Mouse (Mus musculus) CH12.LX (cell line): ENCODE data around the gene Gprasp1.

Source experiments
- CTCF ChIP-seq, 2 experiments: IDR thresholded peaks in 1 of 2; conservative IDR thresholded peaks in 1 of 2; 2 replicates each; pipeline ENCODE4 v1.5.1; 2011 to 2012; ENCODE audit warnings: low read depth in 2 of 2, low read length in 2 of 2, improper control_type of control experiment in 1 of 2, inconsistent platforms in 1 of 2, mild to moderate bottlenecking in 1 of 2, moderate library complexity in 1 of 2
- E2F4 ChIP-seq: IDR thresholded peaks from 2 replicates; pipeline ENCODE4 v1.6.1; 2011; ENCODE audit warnings: low read depth, low read length, improper control_type of control experiment; ENCODE audit not compliant: insufficient replicate concordance
- EP300 ChIP-seq: IDR thresholded peaks from 2 replicates; pipeline ENCODE4 v1.6.1; 2011; ENCODE audit warnings: low read length, improper control_type of control experiment
- HCFC1 ChIP-seq: IDR thresholded peaks from 2 replicates; pipeline ENCODE4 v1.6.1; 2012; ENCODE audit warnings: low read depth, mild to moderate bottlenecking, inconsistent platforms, low read length, improper control_type of control experiment
- IRF4 ChIP-seq: IDR thresholded peaks from 2 replicates; pipeline ENCODE4 v1.6.1; 2014; ENCODE audit warnings: low read depth, mild to moderate bottlenecking, inconsistent platforms, low read length, improper control_type of control experiment
- JUN ChIP-seq: IDR thresholded peaks from 2 replicates; pipeline ENCODE4 v1.6.1; 2011; ENCODE audit warnings: low read depth, mild to moderate bottlenecking, low read length, improper control_type of control experiment, moderate library complexity; ENCODE audit not compliant: insufficient read depth
- MAZ ChIP-seq: IDR thresholded peaks from 2 replicates; pipeline ENCODE4 v1.6.1; 2012; ENCODE audit warnings: low read depth, mild to moderate bottlenecking, inconsistent platforms, low read length, improper control_type of control experiment, moderate library complexity
- MYC ChIP-seq: IDR thresholded peaks from 2 replicates; pipeline ENCODE4 v1.6.1; 2011; ENCODE audit warnings: low read depth, mild to moderate bottlenecking, improper control_type of control experiment, low read length
- NELFE ChIP-seq: IDR thresholded peaks from 2 replicates; pipeline ENCODE4 v1.6.1; 2011; ENCODE audit warnings: low read depth, low read length, improper control_type of control experiment
- POLR2A ChIP-seq: IDR thresholded peaks from 2 replicates; pipeline ENCODE4 v1.6.1; 2011; ENCODE audit warnings: low read depth, mild to moderate bottlenecking, improper control_type of control experiment, low read length
- UBTF ChIP-seq: IDR thresholded peaks from 2 replicates; pipeline ENCODE4 v1.6.1; 2012; ENCODE audit warnings: low read depth, mild to moderate bottlenecking, inconsistent platforms, low read length, improper control_type of control experiment, moderate library complexity
- USF2 ChIP-seq: conservative IDR thresholded peaks from 2 replicates; pipeline ENCODE4 v1.6.1; 2011; ENCODE audit warnings: low read depth, low read length, improper control_type of control experiment

GRCm38 (mm10) chrX:135725161-135725560, 17.4 kb upstream of the Gprasp1 start, which contains the start of gene Tmsb15a:
- TF ChIP-seq POLR2A (no peak), IRF4 (no peak), CTCF (conservative IDR thresholded peaks at IDR 0.05 in 1 of 2, IDR thresholded peaks at IDR 0.05 in 1 of 2; ENCODE audit: low read depth in 2 of 2, low read length in 2 of 2) (no peak), JUN (no peak), UBTF (no peak), USF2 (no peak), HCFC1 (no peak), NELFE (no peak), E2F4 (no peak), MYC (no peak), EP300 (no peak), MAZ (no peak)
